24 mouse cellular contexts compared by ENCODE assay signal in genomic region chr16:93820040-93820439, GRCm38 (mm10). TPM values are rescaled to one million over a fixed set of nuclear protein-coding genes. Genes with fewer than 3 reads are reported as not detected.
DNase-seq lines count a peak whose midpoint lies in the region; ATAC-seq and TF ChIP-seq lines count a peak whose summit lies in the region.
"Had no signal": no experiment of that assay in that cellular context is flagged by ENCODE, and none has a peak within 500 bp of the region (broad histone marks: within the 10 kb centered on the region; RNA-seq: fewer than 3 reads in every experiment).

No protein-coding gene starts in this region.

- no peaks in the 10 kb centered on the region for H3K9me3 ChIP-seq in intestine, embryonic 15.5 days
- H3K9me3 ChIP-seq in intestine, postnatal 0 days (ENCODE audit: control insufficient read depth) = no peaks in the 10 kb centered on the region
- H3K9me3 ChIP-seq in liver, embryonic 13.5 days (replicated peaks) = no peaks in the 10 kb centered on the region
- 0 out of 2 replicates have a peak, but pooled peaks cover 3% of the 10 kb centered on the region for H3K9me3 ChIP-seq in liver, postnatal 0 days (ENCODE audit: low read length)
- H3K9me3 ChIP-seq: embryonic facial prominence, embryonic 12.5 days; forebrain, embryonic 15.5 days had no signal

- H3K4me3 ChIP-seq in intestine, embryonic 15.5 days (replicated peaks) = no peak overlapping the region
- no peak overlapping the region for H3K4me3 ChIP-seq in intestine, postnatal 0 days (ENCODE audit: low read depth, low read length)
- no peak overlapping the region for H3K4me3 ChIP-seq in liver, embryonic 13.5 days (replicated peaks)
- no peak overlapping the region for H3K4me3 ChIP-seq in liver, postnatal 0 days (ENCODE audit: low read depth, low read length)
- H3K4me3 ChIP-seq in macrophage (ENCODE audit: inconsistent target) = no peak overlapping the region
- H3K4me3 ChIP-seq: embryonic facial prominence, embryonic 10.5 days; embryonic facial prominence, embryonic 12.5 days; forebrain, embryonic 13.5 days; forebrain, embryonic 15.5 days had no signal

- DNase-seq in liver, embryonic 13.5 days = no peak
- DNase-seq in liver, postnatal 0 days = no peak
- DNase-seq in urinary bladder, postnatal 36 days (ENCODE audit: low spot score in 2 of 2) = no peak
- DNase-seq: adrenal gland, adult 8-10 months; adrenal gland, postnatal 14 days; adrenal gland, postnatal 36 days; B cell, adult 2 months; cerebellum, adult 11-12 months; cerebellum, adult 2 months; cerebellum, adult 9-10 months; cerebellum, postnatal 10 days; cerebellum, postnatal 25 days; forebrain, postnatal 0 days had no signal

- no peaks in the 10 kb centered on the region for H3K27me3 ChIP-seq in intestine, embryonic 15.5 days (replicated peaks)
- no peaks in the 10 kb centered on the region for H3K27me3 ChIP-seq in intestine, postnatal 0 days (replicated peaks; ENCODE audit: control insufficient read depth, insufficient read depth, low read length)
- no peaks in the 10 kb centered on the region for H3K27me3 ChIP-seq in liver, embryonic 13.5 days
- no peaks in the 10 kb centered on the region for H3K27me3 ChIP-seq in liver, postnatal 0 days (ENCODE audit: insufficient read depth, low read length)
- H3K27me3 ChIP-seq: CH12.LX; embryonic facial prominence, embryonic 12.5 days; forebrain, embryonic 13.5 days; forebrain, embryonic 15.5 days; Patski had no signal

- ATAC-seq in intestine, embryonic 15.5 days = no peak
- no peak for ATAC-seq in intestine, postnatal 0 days
- ATAC-seq in liver, embryonic 13.5 days (ENCODE audit: low read depth) = no peak
- ATAC-seq in liver, postnatal 0 days = no peak
- ATAC-seq: activated CD4-positive, CD25-positive, alpha-beta regulatory T cell, adult 4 months; CD4-positive, CD25-positive, alpha-beta regulatory T cell, adult 4 months; forebrain, embryonic 13.5 days; forebrain, embryonic 15.5 days; forebrain, postnatal 0 days; Patski had no signal

- WGBS in intestine, embryonic 15.5 days = 90% methylated on average over 1 of the region's 1 CpGs
- 78% methylated on average over 1 of the region's 1 CpGs for WGBS in intestine, postnatal 0 days
- 38% methylated on average over 1 of the region's 1 CpGs for WGBS in liver, embryonic 13.5 days (ENCODE audit: insufficient replicate concordance)
- 77% methylated on average over 1 of the region's 1 CpGs for WGBS in liver, postnatal 0 days (ENCODE audit: insufficient replicate concordance)
- 100% methylated on average over 1 of the region's 1 CpGs for WGBS in macrophage (ENCODE audit: missing documents)

- H3K9ac ChIP-seq in intestine, embryonic 15.5 days = no peak overlapping the region
- no peak overlapping the region for H3K9ac ChIP-seq in intestine, postnatal 0 days (ENCODE audit: low read depth, low read length)
- peak overlapping the region; percentile 62; the same call in 1 of the 2 replicates for H3K9ac ChIP-seq in liver, embryonic 13.5 days
- no peak overlapping the region for H3K9ac ChIP-seq in liver, postnatal 0 days (replicated peaks)
- H3K9ac ChIP-seq: embryonic facial prominence, embryonic 12.5 days; forebrain, embryonic 13.5 days; forebrain, embryonic 15.5 days; forebrain, postnatal 0 days had no signal

- H3K79me2 ChIP-seq in macrophage (ENCODE audit: inconsistent target) = peaks cover 9% of the 10 kb centered on the region; the same call in 1 of the 2 replicates

- no peak for TF ChIP-seq CTCF in intestine, postnatal 0 days (IDR thresholded peaks at IDR 0.05; ENCODE audit: low read depth)
- TF ChIP-seq CTCF in liver, postnatal 0 days (IDR thresholded peaks at IDR 0.05; ENCODE audit: low read depth) = no peak

- no peak for TF ChIP-seq EP300 in liver, postnatal 0 days (IDR thresholded peaks at IDR 0.05; ENCODE audit: low read depth)

- H3K4me1 ChIP-seq in intestine, embryonic 15.5 days (replicated peaks) = peaks cover 17% of the 10 kb centered on the region; the same call in 1 of the 2 replicates
- H3K4me1 ChIP-seq in intestine, postnatal 0 days (replicated peaks; ENCODE audit: control insufficient read depth, insufficient read depth, low read length) = no peaks in the 10 kb centered on the region; the same call in 1 of the 2 replicates
- H3K4me1 ChIP-seq in liver, embryonic 13.5 days (replicated peaks) = peaks cover 51% of the 10 kb centered on the region
- H3K4me1 ChIP-seq in liver, postnatal 0 days (ENCODE audit: insufficient read depth) = peaks cover 28% of the 10 kb centered on the region

- no peaks in the 10 kb centered on the region for H3K36me3 ChIP-seq in intestine, embryonic 15.5 days
- no peaks in the 10 kb centered on the region for H3K36me3 ChIP-seq in intestine, postnatal 0 days (ENCODE audit: control insufficient read depth, insufficient read depth)
- no peaks in the 10 kb centered on the region for H3K36me3 ChIP-seq in liver, embryonic 13.5 days
- no peaks in the 10 kb centered on the region for H3K36me3 ChIP-seq in liver, postnatal 0 days (replicated peaks; ENCODE audit: insufficient read depth, low read length)
- H3K36me3 ChIP-seq in macrophage (ENCODE audit: inconsistent target) = no peaks in the 10 kb centered on the region
- H3K36me3 ChIP-seq: embryonic facial prominence, embryonic 10.5 days; embryonic facial prominence, embryonic 12.5 days; forebrain, embryonic 15.5 days had no signal

- 0 out of 2 replicates have a peak overlapping the region, but pooled peaks have one; percentile 45 for H3K4me2 ChIP-seq in intestine, embryonic 15.5 days (replicated peaks)
- H3K4me2 ChIP-seq in intestine, postnatal 0 days (replicated peaks; ENCODE audit: low read depth) = no peak overlapping the region
- no peak overlapping the region for H3K4me2 ChIP-seq in liver, embryonic 13.5 days
- H3K4me2 ChIP-seq in liver, postnatal 0 days (ENCODE audit: low read depth, low read length) = no peak overlapping the region
- H3K4me2 ChIP-seq: embryonic facial prominence, embryonic 12.5 days; forebrain, embryonic 13.5 days; forebrain, embryonic 15.5 days had no signal

- peak overlapping the region; percentile 85 for H3K27ac ChIP-seq in intestine, embryonic 15.5 days
- H3K27ac ChIP-seq in intestine, postnatal 0 days (ENCODE audit: low read depth, low read length) = no peak overlapping the region
- H3K27ac ChIP-seq in liver, embryonic 13.5 days = peak overlapping the region; percentile 91
- no peak overlapping the region for H3K27ac ChIP-seq in liver, postnatal 0 days (ENCODE audit: low read depth)
- peak overlapping the region; percentile 99 for H3K27ac ChIP-seq in macrophage
- H3K27ac ChIP-seq: embryonic facial prominence, embryonic 10.5 days; embryonic facial prominence, embryonic 12.5 days; forebrain, embryonic 13.5 days; forebrain, embryonic 15.5 days had no signal

RNA-seq across cellular contexts. Expression of gene Morc3, which starts 11.9 kb away (rescaled TPM):
- 27.5 and 40.6 TPM in 2 replicates for polyA plus RNA-seq in intestine, embryonic 15.5 days (2015; fragmentation: Nextera tagmentation; extraction: Ambion mirVana)
- polyA plus RNA-seq in intestine, postnatal 0 days (2015; fragmentation: Nextera tagmentation; extraction: Ambion mirVana) = 15.5 and 20.0 TPM in 2 replicates
- 19.1 and 22.3 TPM in 2 replicates for polyA plus RNA-seq in liver, embryonic 13.5 days (2015; fragmentation: Nextera tagmentation; extraction: Ambion mirVana)
- polyA plus RNA-seq in liver, postnatal 0 days (2015; fragmentation: Nextera tagmentation; extraction: Ambion mirVana) = 11.7 and 12.3 TPM in 2 replicates
- 1,000 to 10,000 TPM in 1 of 26 experiments, 100 to 1,000 TPM in 25; 166 to 1,000 (median 456) TPM for total RNA-seq in macrophage (2018; cell fraction: chromatin; rRNA removed)
- total RNA-seq in macrophage (2018; cell fraction: cytosol; rRNA removed) = 100 to 1,000 TPM in 10 of 26 experiments, 10 to 100 TPM in 16; 45.8 to 168 (median 84.2) TPM
- total RNA-seq in macrophage (2018; cell fraction: nucleus; rRNA removed) = 100 to 1,000 TPM in 25 of 26 experiments, 10 to 100 TPM in 1; 85.0 to 573 (median 305) TPM
- 56.4 to 70.3 TPM (median 62.3 TPM) in 3 replicates for polyA plus RNA-seq in macrophage (2018)

Comparison
In these comparisons a context has a peak if more than half of its experiments do, and no peak if none do; other contexts are left out.
1. H3K27ac ChIP-seq: peak in intestine, embryonic 15.5 days (single experiment), liver, embryonic 13.5 days (single experiment) and macrophage (single experiment); none in intestine, postnatal 0 days (single experiment) and liver, postnatal 0 days (single experiment).